Mouse (Mus musculus): ENCODE measurements around the gene Tlr9. TPM values are rescaled to one million over a fixed set of nuclear protein-coding genes. Genes with fewer than 3 reads are reported as not detected.
A peak's percentile ranks its signal among the peaks of the same experiment; 100 is the strongest.

The Tlr9 gene
- total RNA-seq, 2 experiments from 2014 or later = not detected

GRCm38 (mm10) chr9:106230051-106230733 lies 7.8 kb downstream of the Tlr9 start:
- ATAC-seq (replicated peaks; ENCODE audit: low FRiP score, low TSS enrichment, poor library complexity, severe bottlenecking) = no peak

DNA sequence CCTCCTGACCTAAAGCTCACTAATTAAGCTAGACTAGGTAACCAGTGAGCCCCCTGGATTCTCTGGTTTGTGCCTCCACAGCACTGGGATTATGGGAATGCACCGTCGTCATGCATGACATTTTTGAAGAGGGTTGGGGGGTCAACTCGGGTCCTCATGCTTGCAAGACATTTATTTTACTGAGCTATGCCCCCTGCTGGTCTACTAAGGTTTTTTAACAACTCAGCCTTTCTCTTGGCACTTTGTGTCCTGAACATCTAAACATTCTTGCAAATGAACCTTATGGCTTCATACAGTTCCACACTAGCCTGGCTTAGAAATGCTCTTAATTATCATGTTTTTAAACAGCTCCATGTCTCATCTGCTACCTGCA lies 8.3 kb downstream of the Tlr9 start:
- 0 out of 2 replicates have a peak, but pooled peaks have one; percentile 14 for ATAC-seq (replicated peaks; ENCODE audit: low FRiP score, low TSS enrichment, poor library complexity, severe bottlenecking)

GRCm38 (mm10) chr9:106231220-106231619 lies 8.8 kb downstream of the Tlr9 start:
- no peak for ATAC-seq (replicated peaks; ENCODE audit: low FRiP score, low TSS enrichment, poor library complexity, severe bottlenecking)

DNA sequence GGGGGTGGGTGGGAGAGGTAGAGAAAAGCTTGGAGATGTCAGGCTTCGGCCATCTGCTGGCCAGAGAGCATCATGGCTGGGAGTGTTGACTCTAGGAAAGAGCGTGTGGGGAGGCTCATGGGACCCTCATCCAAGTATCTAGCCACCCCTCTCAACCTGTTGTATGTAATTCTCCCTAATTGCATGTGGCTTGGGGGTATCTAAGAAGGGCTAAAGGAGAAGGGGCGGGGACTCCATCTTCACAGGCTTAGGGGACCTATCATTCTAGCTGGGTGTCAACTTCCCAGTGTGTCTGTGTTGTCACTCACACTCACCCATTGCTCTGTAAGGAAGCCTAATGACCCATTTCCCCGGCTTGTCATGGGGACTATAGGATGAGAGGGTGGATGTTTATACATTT lies 9.4 kb downstream of the Tlr9 start:
- no peak for ATAC-seq (replicated peaks; ENCODE audit: low FRiP score, low TSS enrichment, poor library complexity, severe bottlenecking)

- ATAC-seq (replicated peaks; ENCODE audit: low FRiP score, low TSS enrichment, poor library complexity, severe bottlenecking) = no peak
Measured at GRCm38 (mm10) chr9:106232956-106233355, 10.6 kb downstream of the Tlr9 start.

- no peak for ATAC-seq (replicated peaks; ENCODE audit: low FRiP score, low TSS enrichment, poor library complexity, severe bottlenecking)
Measured at GRCm38 (mm10) chr9:106233953-106234352, 11.6 kb downstream of the Tlr9 start.

DNA sequence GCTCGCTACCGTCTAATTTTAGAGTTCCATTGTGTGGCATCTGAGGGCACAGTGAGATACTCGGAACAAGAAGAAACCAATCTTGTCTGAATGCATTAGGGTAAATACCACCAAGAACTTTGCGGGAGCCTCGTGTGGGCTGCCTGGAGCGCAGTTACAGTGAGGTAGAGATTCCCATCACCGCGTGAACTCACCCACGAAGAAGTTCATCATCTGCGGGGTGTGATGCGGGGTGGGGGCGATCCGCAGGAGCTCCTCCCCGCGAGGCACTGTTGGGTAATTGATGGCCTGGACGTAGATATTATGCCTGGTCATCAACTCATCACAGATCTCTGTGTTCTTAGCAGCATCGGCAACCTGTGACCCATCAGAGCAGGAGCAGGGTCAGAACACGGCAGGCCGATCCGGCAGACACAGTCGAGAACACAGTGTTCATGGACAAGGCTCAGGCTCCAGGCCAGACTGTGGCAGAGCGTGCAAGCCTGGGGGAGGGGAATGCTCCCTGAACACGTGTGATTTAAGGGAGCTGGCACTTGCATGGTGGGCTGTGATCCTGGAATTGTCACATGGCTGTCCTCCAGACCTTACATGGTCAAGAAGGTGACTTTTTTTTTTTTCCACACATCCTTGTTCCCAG lies 12.9 kb downstream of the Tlr9 start:
- ATAC-seq (replicated peaks; ENCODE audit: low FRiP score, low TSS enrichment, poor library complexity, severe bottlenecking) = no peak

- no peak for ATAC-seq (replicated peaks; ENCODE audit: low FRiP score, low TSS enrichment, poor library complexity, severe bottlenecking)
Measured at GRCm38 (mm10) chr9:106236156-106236817, 13.9 kb downstream of the Tlr9 start.

- no peak for ATAC-seq (replicated peaks; ENCODE audit: low FRiP score, low TSS enrichment, poor library complexity, severe bottlenecking)
Measured at GRCm38 (mm10) chr9:106236818-106237211, 14.4 kb downstream of the Tlr9 start.

DNA sequence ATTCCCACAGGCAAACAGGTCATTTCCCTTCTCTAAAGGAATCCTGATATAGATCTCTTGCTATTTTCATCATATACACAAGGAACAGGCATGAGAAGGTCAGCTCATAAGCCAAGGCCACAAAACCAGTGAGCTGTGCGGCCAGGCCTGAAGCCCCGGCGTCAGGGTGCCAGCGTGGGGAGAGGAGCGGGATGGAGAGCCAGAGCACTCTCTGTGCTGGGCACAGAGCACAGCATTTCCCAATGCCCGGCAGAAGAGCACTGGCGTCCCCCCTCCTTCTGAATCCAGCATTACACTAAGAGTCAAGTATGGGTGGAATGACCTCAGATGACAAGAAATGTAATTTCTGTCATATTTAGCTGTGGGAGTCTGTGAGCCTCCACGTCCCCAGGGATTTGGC lies 15.0 kb downstream of the Tlr9 start:
- no peak for ATAC-seq (replicated peaks; ENCODE audit: low FRiP score, low TSS enrichment, poor library complexity, severe bottlenecking)

DNA sequence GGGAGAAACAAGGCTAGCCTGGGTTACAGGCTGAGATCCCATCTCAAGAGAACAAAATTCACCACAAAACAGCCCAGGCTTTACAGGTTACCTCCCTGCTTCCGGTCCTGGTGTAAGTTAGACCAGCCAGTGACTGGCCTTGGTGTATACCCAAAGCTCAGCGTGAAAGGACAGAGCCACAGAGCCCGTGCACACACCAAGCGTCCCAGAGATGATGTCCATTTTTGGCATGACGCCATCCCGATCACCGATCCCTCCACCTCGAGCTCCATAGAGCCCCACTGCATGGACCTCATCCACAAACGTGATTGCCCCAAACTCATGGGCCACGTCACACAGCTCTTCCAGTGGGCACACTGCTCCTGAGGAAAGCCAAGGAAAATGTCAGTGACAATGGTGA lies 15.5 kb downstream of the Tlr9 start:
- ATAC-seq (replicated peaks; ENCODE audit: low FRiP score, low TSS enrichment, poor library complexity, severe bottlenecking) = no peak

- ATAC-seq (replicated peaks; ENCODE audit: low FRiP score, low TSS enrichment, poor library complexity, severe bottlenecking) = no peak
Measured at GRCm38 (mm10) chr9:106241541-106242164, 19.3 kb downstream of the Tlr9 start.

DNA sequence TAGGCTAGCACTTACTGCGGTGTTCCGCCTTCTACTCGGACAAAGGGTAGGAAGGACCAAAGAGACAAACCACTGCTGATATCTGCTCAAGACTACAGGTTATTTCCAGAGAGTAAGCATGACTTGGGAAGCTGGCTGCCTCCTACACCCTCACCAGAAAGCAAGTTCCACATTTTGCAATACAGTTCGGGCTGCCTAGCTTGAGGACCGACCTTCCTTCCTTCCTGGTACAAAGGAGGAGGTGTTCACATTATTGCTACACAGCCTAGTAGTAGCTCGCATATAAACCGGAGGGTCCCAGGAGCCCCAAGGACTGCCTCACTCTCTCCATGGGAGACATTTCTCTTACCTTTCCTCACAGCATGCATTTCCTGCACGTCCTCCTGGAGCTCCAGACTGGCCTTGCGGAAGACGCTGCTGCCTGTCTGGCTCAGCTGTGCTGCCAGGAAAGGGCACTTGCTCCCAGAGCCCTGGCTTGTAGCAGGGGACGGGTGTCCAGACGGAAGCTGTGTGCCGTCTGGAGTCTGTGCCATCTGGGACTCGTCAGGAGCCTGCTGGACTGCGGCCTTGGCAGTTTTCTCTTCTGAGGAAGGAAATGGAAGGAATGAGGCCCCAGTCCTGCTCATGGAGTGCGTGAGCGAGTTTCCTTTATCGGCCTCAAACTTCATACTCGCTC lies 20.6 kb downstream of the Tlr9 start:
- no peak for ATAC-seq (replicated peaks; ENCODE audit: low FRiP score, low TSS enrichment, poor library complexity, severe bottlenecking)

DNA sequence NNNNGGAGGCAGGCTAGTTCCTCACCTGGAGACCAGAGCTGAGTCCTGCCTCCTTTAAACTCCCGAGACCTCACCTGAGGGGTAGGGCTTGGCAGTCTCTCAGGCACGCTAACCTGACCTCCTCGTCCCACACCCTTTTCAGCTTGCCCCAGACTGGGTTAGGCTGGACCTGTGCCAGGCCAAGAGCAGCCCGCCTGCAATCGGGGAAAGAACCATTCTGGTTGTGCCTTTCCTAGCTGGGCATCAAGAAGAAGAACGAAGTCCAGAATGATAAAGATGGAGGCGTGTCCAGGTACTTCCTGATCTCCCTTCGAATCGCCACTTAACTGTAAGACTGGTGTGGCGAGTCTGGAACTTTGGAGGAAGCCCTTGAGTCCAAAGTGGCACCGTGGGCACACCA lies 27.2 kb downstream of the Tlr9 start:
- no peak; the same call in 1 of the 2 replicates for ATAC-seq (replicated peaks; ENCODE audit: low FRiP score, low TSS enrichment, poor library complexity, severe bottlenecking)

DNA sequence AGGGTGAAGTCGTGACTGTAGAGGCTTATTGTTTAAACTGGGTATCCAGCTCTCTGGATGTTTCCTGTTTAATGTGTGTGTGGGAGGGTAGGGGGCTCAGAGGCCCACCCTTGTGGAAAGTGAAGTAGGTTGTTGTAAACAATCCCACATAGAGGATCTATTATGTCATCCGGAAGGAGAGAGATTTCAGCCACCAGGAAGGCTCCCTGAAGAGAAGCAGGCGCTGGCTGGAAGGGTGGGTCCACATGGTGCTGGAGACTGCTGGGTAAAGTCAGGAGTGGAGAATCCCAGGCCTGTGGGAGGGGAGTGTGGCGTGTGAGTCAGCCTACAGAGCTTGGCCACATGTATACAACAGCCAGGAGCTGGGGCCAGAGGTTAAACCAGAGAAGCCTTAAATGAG lies 27.8 kb downstream of the Tlr9 start:
- no peak for ATAC-seq (replicated peaks; ENCODE audit: low FRiP score, low TSS enrichment, poor library complexity, severe bottlenecking)

GRCm38 (mm10) chr9:106251066-106251465 lies 28.7 kb downstream of the Tlr9 start:
- no peak for ATAC-seq (replicated peaks; ENCODE audit: low FRiP score, low TSS enrichment, poor library complexity, severe bottlenecking)

DNA sequence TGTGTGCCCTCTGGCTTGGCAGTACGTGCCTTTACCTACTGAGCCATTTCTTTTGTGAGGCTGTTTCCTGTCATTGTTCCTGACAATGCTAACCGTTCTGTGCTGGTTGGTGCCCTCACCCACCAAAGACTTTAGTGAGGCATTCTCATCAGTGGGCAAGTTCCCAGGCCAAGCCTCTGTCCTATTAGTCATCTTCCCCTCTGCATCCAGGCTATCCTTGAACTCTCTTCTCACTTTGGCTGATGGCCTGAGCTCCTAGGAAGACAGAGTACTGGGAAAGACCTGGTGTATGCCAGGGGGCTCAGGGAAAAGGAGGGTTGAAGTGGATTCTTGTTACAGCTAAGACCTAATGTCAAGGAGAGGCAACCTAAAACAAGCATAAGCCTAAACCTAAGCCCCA lies 31.6 kb downstream of the Tlr9 start:
- ATAC-seq (replicated peaks; ENCODE audit: low FRiP score, low TSS enrichment, poor library complexity, severe bottlenecking) = no peak

DNA sequence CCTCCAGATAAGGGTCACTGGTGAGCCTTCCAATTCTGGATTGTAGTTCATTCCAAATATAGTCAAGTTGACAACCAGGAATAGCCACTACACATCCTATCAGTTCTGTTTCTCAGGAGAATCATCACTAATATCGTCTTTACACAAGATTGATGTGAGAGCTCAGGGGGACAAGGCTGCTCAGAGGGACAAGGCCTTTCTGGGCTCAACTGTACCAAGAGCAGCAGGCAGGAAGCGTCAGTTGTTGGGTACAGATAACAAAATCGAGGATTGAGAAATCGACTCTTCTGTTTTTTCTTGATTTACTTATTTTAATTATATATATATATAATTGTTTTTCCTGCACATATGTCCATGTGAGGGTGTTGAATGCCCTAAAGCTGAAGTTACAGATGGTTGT lies 36.0 kb downstream of the Tlr9 start:
- no peak for ATAC-seq (replicated peaks; ENCODE audit: low FRiP score, low TSS enrichment, poor library complexity, severe bottlenecking)

DNA sequence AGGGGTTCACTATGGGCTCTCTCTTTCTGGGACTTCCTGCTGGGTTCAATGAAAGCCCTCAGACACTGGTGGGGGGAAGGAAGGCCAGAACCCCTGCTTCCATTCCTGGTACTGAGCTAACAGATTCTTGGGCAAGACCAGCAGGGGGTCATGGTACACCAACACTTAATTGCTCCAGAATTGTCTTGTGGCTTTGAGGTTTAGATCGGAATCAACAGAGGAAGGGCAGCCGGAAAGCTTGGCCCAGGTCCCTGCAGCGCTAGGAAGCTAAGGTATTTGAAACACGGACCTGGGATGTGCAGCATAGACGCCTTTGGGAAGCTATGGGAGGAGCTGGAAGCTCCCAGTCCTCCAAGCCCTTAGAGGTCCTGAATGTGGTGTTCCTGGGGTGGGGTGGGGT lies 36.6 kb downstream of the Tlr9 start:
- peak; percentile 28 for ATAC-seq (replicated peaks; ENCODE audit: low FRiP score, low TSS enrichment, poor library complexity, severe bottlenecking)

GRCm38 (mm10) chr9:106261058-106261457 lies 38.7 kb downstream of the Tlr9 start:
- 0 out of 2 replicates have a peak, but pooled peaks have one; percentile 14 for ATAC-seq (replicated peaks; ENCODE audit: low FRiP score, low TSS enrichment, poor library complexity, severe bottlenecking)
